Mouse (Mus musculus) neural tube, embryonic 14.5 days (tissue): ENCODE data around the gene Ogfrl1. TPM values are rescaled to one million over a fixed set of nuclear protein-coding genes. Genes with fewer than 3 reads are reported as not detected.

ENCODE experiments used
- ATAC-seq: fragments of 200-750 bp; cut with Nextera tagmentation; 2 replicates; pipeline ENCODE4 v1.8.0; 2017; ENCODE audit warnings: low read depth, mild to moderate bottlenecking, moderate TSS enrichment, moderate library complexity
- H3K27ac ChIP-seq: fragments of 300-500 bp; sonication (generic); 2 replicates; pipeline ENCODE4 v1.5.1; 2014; ENCODE audit warnings: low read depth, mild to moderate bottlenecking, control low read depth, low read length, moderate library complexity, mixed read lengths
- H3K27me3 ChIP-seq: fragments of 300-500 bp; sonication (generic); 2 replicates; pipeline ENCODE4 v1.6.1; 2014; ENCODE audit warnings: low read length; ENCODE audit not compliant: control insufficient read depth, insufficient read depth
- H3K36me3 ChIP-seq: fragments of 300-500 bp; sonication (generic); 2 replicates; pipeline ENCODE4 v1.6.1; 2014; ENCODE audit warnings: low read length, mixed read lengths; ENCODE audit not compliant: control insufficient read depth, insufficient read depth
- H3K4me1 ChIP-seq: fragments of 300-500 bp; sonication (generic); 2 replicates; pipeline ENCODE4 v1.6.1; 2014; ENCODE audit warnings: low read length; ENCODE audit not compliant: control insufficient read depth, insufficient read depth
- H3K4me2 ChIP-seq: fragments of 300-500 bp; sonication (generic); 2 replicates; pipeline ENCODE4 v1.6.1; 2014; ENCODE audit warnings: mild to moderate bottlenecking, low read depth, low read length, control low read depth
- H3K4me3 ChIP-seq: fragments of 300-500 bp; sonication (generic); 2 replicates; pipeline ENCODE4 v1.5.1; 2014; ENCODE audit warnings: low read depth, low read length, control low read depth, mixed read lengths
- H3K9ac ChIP-seq: fragments of 300-500 bp; sonication (generic); replicated peaks from 2 replicates; pipeline ENCODE4 v1.6.1; 2014; ENCODE audit warnings: low read depth, mild to moderate bottlenecking, control low read depth, low read length, mixed read lengths
- H3K9me3 ChIP-seq: fragments of 300-500 bp; sonication (generic); 2 replicates; pipeline ENCODE4 v1.6.1; 2016; ENCODE audit warnings: low read length; ENCODE audit not compliant: control insufficient read depth
- WGBS: fragments of 180-500 bp; shearing (Covaris S2); extraction: QIAGEN DNeasy Blood & Tissue Kit; methylation state at CpG from one replicate; pipeline ENCODE4 v1.1.7; 2014; 5-methylcytosine and 5-hydroxymethylcytosine counted together
- polyA plus RNA-seq: library from polyadenylated mRNA; unstranded; fragments of >200 nt; fragmentation: Nextera tagmentation; extraction: Ambion mirVana; gene quantifications from 2 replicates; pipeline ENCODE4 v1.2.1, GENCODE M21; 2014

The Ogfrl1 gene
- polyA plus RNA-seq = 20.3 and 27.1 TPM in 2 replicates

- H3K4me1 ChIP-seq = no peaks in the 10 kb centered on the region
- no peak within 1 kb of the TSS for H3K4me3 ChIP-seq
- no peaks in the 10 kb centered on the region for H3K9me3 ChIP-seq
- ATAC-seq = no peak
- 88% methylated on average over 4 of the region's 4 CpGs for WGBS
- H3K9ac ChIP-seq = no peak within 1 kb of the TSS
- no peak within 1 kb of the TSS for H3K4me2 ChIP-seq
- H3K27ac ChIP-seq = no peak within 1 kb of the TSS
- no peaks in the 10 kb centered on the region for H3K36me3 ChIP-seq
- H3K27me3 ChIP-seq = no peaks in the 10 kb centered on the region
These were observed at the start of gene Ogfrl1 for GRCm38 (mm10) chr1:23397623-23398022. Ogfrl1 (minus strand) TSS chr1:23397772.

GRCm38 (mm10) chr1:23445736-23446424, 48.3 kb upstream of the Ogfrl1 start:
- 87% methylated on average over 5 of the region's 5 CpGs for WGBS
- no peak for ATAC-seq
- Histone ChIP-seq H3K9ac (no peak overlapping the region), H3K27me3 (no peaks in the 10 kb centered on the region), H3K4me3 (no peak overlapping the region), H3K4me2 (no peak overlapping the region), H3K27ac (no peak overlapping the region), H3K36me3 (no peaks in the 10 kb centered on the region), H3K4me1 (no peaks in the 10 kb centered on the region), H3K9me3 (no peaks in the 10 kb centered on the region)

GRCm38 (mm10) chr1:23433612-23434011, 36.0 kb upstream of the Ogfrl1 start:
- H3K9ac ChIP-seq = no peak overlapping the region
- no peak for ATAC-seq
- no peaks in the 10 kb centered on the region for H3K36me3 ChIP-seq
- no peak overlapping the region for H3K27ac ChIP-seq
- no peaks in the 10 kb centered on the region for H3K4me1 ChIP-seq
- WGBS = 83% methylated on average over 3 of the region's 3 CpGs
- H3K4me3 ChIP-seq = no peak overlapping the region
- H3K27me3 ChIP-seq = no peaks in the 10 kb centered on the region
- no peaks in the 10 kb centered on the region for H3K9me3 ChIP-seq
- H3K4me2 ChIP-seq = no peak overlapping the region

- H3K36me3 ChIP-seq = no peaks in the 10 kb centered on the region
- no peak overlapping the region for H3K27ac ChIP-seq
- no peak overlapping the region for H3K4me3 ChIP-seq
- no peak overlapping the region for H3K9ac ChIP-seq
- 86% methylated on average over 2 of the region's 2 CpGs for WGBS
- no peak overlapping the region for H3K4me2 ChIP-seq
- H3K27me3 ChIP-seq = no peaks in the 10 kb centered on the region
- H3K4me1 ChIP-seq = no peaks in the 10 kb centered on the region
- ATAC-seq = no peak
- no peaks in the 10 kb centered on the region for H3K9me3 ChIP-seq
These were observed 28.9 kb upstream of the Ogfrl1 start for GRCm38 (mm10) chr1:23426447-23426846.

- no peak for ATAC-seq
- Histone ChIP-seq H3K4me2 (no peak overlapping the region), H3K4me1 (no peaks in the 10 kb centered on the region), H3K4me3 (no peak overlapping the region), H3K9ac (no peak overlapping the region), H3K27me3 (no peaks in the 10 kb centered on the region), H3K9me3 (no peaks in the 10 kb centered on the region), H3K27ac (no peak overlapping the region), H3K36me3 (no peaks in the 10 kb centered on the region)
- WGBS = 92% methylated on average over 1 of the region's 1 CpGs
These were observed 21.4 kb upstream of the Ogfrl1 start for GRCm38 (mm10) chr1:23418941-23419340.

- Histone ChIP-seq H3K9me3 (no peaks in the 10 kb centered on the region), H3K27ac (no peak overlapping the region), H3K4me3 (no peak overlapping the region), H3K27me3 (no peaks in the 10 kb centered on the region), H3K4me1 (no peaks in the 10 kb centered on the region), H3K36me3 (no peaks in the 10 kb centered on the region), H3K4me2 (no peak overlapping the region), H3K9ac (no peak overlapping the region)
- ATAC-seq = no peak
- 76% methylated on average over 2 of the region's 2 CpGs for WGBS
These were observed 20.5 kb upstream of the Ogfrl1 start for GRCm38 (mm10) chr1:23418059-23418458.

- 98% methylated on average over 3 of the region's 3 CpGs for whole genome bisulfite sequencing
- no peaks in the 10 kb centered on the region for H3K36me3 ChIP-seq
- no peak overlapping the region for H3K27ac ChIP-seq
- H3K27me3 ChIP-seq = no peaks in the 10 kb centered on the region
- ATAC-seq = no peak
- no peak overlapping the region for H3K9ac ChIP-seq
- H3K4me3 ChIP-seq = no peak overlapping the region
- H3K4me1 ChIP-seq = no peaks in the 10 kb centered on the region
- no peaks in the 10 kb centered on the region for H3K9me3 ChIP-seq
- no peak overlapping the region for H3K4me2 ChIP-seq
These were observed 20.0 kb upstream of the Ogfrl1 start for GRCm38 (mm10) chr1:23417562-23417961.

GRCm38 (mm10) chr1:23411533-23411932, 14.0 kb upstream of the Ogfrl1 start:
- no peaks in the 10 kb centered on the region for H3K27me3 ChIP-seq
- no peak overlapping the region for H3K4me3 ChIP-seq
- H3K4me2 ChIP-seq = no peak overlapping the region
- H3K4me1 ChIP-seq = no peaks in the 10 kb centered on the region
- WGBS = 91% methylated on average over 5 of the region's 5 CpGs
- no peak for ATAC-seq
- no peak overlapping the region for H3K9ac ChIP-seq
- H3K9me3 ChIP-seq = no peaks in the 10 kb centered on the region
- H3K36me3 ChIP-seq = no peaks in the 10 kb centered on the region
- no peak overlapping the region for H3K27ac ChIP-seq

GRCm38 (mm10) chr1:23409960-23410359, 12.4 kb upstream of the Ogfrl1 start:
- Histone ChIP-seq H3K9ac (no peak overlapping the region), H3K36me3 (no peaks in the 10 kb centered on the region), H3K4me3 (no peak overlapping the region), H3K4me1 (no peaks in the 10 kb centered on the region), H3K27me3 (no peaks in the 10 kb centered on the region), H3K9me3 (no peaks in the 10 kb centered on the region), H3K4me2 (no peak overlapping the region), H3K27ac (no peak overlapping the region)
- no peak for ATAC-seq
- 91% methylated on average over 2 of the region's 2 CpGs for WGBS
